Mouse (Mus musculus) thymus, postnatal 10 days (tissue): ENCODE results near the gene Ell.
A peak's percentile ranks its signal among the peaks of the same experiment; 100 is the strongest.

ENCODE experiments used
- DNase-seq, 2 experiments: peaks; one replicate each; pipeline ENCODE4 v3.0.0; 2021; ENCODE audit warnings: low spot score in 2 of 2

Gene Ell

DNA sequence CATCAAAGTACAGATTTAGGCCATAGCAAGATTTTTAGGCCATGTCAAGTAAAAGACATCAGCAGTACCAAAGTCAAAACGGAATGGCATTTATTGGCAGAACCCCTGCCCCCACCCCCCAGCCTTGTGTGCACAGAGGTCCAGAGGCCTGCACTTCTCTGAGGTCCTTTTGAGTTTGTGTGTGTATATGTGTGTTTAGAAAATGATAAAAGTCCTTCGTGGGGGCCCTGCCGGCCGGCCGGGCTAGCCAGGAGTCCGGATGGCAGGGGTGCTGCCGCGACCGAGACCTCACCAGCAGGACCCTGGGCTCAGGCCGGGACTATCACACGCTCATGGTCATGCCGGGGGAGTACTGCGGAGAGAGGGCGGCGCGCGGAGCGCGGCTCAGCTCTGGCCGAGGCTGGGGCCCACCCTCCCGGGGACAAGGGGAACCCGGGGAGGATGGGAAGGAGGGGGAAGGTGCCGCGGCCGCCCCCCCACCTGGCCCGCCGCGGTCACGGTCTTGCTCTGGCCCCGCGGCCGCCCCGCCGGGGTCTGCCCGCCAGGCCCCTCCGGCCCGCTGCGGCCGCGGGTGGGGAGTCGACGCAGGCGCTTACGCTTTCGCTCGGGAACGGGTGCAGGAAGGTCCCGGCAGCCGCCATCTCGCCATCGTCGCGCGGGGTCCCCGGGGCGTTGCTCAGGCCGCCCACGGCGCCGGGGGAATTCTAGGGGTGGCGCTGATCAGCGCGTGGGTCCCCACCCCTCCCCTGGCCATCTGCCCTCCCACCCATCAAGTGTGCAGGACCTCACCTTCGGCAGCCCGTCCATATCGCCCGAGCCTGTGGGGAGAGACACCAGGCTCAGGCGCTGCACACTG lies 58.4 kb downstream of the Ell start:
- DNase-seq, result no peak

DNA sequence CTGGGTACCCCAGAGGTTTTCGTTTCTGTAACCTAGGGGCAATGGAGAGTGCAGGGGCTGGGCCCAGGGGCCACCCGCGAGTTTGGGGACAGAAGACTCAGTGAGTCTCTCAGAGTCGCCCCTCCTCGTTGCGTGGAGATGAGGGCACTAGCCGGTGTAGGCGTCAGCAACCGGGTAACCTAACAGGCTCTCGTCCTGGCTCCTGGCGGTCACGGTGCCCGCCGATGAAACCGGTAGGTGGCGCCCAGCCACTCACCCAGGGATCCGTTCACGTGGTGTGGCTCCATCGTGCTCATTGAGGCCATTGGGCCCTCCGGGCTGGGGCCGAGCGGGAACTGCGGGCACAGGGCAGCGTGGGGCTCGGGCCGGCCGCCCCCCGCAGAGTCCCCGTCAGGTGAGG lies 59.0 kb downstream of the Ell start:
- no peak for DNase-seq

DNA sequence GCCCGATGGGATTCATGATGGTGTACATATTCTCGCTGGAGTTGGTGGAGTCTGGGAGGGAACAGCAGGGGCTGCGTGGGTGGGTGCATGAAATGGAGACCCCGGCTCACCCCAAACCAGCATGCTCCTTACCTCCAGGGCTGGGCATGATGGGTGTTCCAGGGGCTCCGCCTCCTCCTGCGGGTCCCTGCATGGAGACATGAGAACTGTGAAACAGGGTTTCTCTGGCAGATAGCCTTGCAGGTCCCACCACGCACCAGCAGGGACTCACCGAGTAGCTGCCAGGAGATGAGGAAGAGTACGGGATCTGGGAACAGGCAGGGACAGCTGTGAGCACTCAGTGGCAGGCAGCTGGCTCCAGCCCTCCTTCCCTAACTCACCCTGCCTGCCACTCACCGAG lies 59.5 kb downstream of the Ell start:
- no peak for DNase-seq

DNA sequence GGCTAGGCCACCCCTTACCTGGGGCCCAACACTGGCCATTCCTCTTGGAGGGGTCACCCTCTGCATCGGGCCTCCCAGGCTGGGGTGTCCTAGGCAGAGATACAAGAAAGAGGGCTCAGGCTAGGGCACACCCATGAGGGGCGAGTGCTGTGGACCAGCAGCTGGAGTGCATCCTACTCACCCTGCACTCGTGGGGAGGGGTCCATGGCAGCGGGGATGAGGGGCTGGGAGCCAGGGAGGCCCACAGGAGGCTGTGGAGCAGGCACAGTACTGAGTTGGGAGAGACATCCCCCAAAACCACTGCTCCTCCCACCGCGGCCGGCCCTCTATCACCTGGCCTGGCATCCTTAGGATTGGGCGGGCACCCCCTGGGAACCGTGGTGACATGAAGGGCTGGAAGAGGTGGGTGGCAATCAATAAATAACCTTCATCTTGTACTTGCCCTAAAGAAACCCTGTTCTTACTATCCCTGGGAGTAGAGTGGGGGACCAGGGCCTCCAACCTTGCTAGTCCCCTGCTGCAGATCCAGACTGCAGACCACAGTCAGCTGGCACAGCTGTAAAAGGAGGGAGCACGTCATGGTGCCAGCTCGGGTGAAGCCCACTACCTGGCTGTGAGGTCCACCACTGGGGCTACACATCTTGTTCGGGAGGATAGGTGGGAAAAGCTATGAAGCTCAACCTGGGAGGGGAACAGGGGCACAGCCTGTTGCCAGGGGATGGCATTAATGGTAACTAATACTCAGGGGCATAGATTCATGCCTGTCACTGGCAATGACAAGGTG lies 60.4 kb downstream of the Ell start:
- no peak for DNase-seq

DNA sequence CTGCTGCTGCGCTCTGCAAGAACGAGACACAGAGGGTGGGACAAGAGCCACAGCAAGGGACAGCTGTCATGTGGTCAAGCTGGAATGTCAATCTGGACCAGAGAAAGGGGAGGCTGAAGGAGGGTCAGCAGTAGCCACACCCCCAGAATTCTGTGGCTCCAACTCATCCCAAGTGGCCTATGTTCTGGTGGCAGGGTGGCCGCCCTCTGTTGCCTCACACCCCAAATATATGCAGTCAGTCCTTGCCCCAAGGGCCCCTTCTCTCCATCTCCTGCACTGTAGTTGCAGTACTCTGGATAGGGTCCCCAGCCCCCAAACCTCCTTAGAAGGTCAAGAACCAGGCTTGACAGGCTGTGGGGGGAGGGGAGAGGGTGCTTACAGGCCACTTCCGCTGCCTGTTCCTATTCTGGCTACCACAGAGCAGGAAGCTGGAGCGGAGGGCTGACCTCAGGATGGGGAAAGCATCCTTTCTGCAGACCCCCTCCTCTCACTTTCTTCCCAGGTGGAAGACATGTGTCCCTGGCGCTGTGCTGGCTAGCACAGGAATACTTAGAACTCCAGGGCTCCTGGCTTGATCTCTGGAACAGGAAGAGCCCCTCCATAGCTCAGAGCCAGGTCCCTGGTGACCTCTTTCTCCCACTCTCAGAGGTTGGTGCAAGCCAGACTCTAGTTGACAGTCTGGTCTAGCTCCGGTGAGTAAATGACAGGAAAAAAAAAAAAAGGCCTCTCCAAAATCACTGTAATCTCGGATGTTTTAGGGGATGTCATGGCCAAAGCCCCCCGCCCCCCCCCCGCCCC lies 61.4 kb downstream of the Ell start:
- no peak for DNase-seq

DNA sequence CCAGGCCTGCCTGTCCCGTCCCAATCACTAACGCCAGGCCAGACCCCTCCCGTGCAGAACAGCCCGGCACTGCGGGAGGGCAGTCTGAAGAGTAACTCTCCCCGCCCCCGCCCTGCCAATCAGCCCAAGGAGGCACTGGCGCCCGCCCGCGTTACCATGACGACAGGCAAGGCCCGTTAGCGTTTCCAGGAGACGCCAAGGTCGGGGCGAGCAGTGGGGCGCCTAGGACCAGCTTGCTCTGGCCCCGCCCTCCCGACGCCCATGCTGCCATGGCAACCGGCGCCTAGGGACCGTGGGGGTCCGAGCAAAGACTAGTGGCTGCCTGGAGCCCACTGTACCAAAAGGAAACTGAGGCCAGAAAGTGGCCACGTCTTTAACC lies 62.0 kb downstream of the Ell start:
- peak; percentile 57 to 59 for DNase-seq

DNA sequence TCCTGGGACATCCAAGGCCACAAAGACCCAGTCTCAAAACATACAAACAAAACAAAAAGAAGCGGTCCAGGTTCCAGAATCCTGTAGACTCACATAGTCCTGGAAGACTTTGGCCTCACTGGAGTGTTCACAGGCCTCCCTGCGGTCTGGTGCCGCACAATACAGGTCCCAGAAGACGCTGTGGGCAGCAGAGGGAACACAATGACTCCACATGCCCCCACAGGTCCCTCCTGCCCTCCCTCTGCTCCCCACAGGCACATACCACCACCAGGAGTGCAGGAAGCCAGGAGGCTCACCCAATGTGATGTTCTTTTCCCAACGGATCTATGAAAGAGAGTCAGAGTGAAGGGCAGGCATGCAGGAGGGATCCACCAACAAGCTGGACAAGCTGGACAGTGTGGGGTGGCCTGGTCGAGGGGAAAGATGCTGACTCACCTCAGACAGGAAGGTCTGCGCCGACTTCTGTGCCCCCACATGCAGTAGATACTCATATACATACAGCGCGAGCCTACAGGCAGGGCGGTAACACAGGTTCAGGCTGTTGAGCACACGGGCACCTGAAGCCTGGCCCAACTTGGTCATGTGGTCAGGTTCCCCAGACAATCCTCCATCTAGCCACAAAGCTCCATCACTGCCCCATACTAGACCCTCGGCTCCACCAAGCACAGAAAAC lies 63.0 kb downstream of the Ell start:
- DNase-seq, result no peak

DNA sequence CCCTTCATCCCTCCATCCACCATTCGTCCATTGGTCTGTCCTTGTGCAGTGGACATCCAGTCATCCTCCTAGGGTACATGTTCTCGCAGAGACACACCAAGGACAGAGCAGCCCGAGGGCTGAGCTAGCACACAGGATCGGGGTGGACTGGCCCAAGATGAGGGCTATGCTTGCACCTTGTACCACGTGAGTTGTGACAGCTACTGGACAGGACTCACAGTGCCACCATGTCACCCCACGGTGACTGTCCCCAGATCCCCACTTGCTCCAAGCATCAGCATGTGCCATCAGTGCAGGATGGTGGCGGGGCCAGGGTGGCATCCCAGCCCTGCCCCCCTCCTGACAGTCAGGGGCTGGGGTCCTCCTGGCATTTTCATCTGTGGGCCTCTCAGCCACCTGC lies 65.3 kb downstream of the Ell start:
- no peak for DNase-seq

DNA sequence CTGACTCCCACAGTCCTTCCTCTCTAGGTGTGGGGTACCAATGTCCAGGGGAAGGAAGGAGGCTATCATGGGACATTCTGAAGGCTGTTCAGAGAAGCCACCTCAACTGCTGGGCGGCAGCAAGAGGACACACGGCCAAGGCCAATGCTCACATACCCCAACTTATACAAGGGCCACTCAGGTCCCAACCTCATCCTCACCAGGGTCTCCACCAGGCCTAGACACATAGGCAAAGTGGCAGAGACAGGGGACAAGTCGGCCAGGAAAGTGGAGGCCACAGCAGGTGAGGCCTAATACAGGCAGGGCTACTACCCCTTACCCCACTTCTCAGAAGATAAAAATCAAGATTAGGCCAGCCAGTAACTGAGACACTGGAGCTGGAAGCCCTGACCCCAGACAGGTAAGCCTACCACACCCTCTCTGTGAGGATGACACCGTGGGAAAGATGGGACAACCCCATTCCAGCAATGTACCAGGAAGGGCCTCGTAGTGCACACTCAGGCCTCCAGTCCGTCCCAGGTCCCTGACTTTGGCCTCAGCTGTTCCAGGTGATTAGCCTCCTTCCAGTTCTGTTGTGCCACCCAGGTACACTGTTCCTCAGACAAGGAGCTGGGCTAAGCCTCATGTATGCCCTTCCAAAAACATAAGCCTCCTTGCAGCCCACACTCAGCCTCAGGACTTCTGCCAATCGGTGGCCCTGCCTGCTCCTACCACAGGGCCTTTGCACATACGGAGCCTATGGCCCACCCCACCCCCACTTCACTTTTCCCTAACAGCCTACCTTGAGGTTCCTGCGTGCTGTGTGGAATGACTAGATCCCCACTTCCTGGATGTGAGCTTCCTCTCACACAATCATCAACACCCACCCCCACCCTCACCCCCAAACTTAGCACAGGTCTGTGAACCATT lies 66.9 kb downstream of the Ell start:
- no peak for DNase-seq

DNA sequence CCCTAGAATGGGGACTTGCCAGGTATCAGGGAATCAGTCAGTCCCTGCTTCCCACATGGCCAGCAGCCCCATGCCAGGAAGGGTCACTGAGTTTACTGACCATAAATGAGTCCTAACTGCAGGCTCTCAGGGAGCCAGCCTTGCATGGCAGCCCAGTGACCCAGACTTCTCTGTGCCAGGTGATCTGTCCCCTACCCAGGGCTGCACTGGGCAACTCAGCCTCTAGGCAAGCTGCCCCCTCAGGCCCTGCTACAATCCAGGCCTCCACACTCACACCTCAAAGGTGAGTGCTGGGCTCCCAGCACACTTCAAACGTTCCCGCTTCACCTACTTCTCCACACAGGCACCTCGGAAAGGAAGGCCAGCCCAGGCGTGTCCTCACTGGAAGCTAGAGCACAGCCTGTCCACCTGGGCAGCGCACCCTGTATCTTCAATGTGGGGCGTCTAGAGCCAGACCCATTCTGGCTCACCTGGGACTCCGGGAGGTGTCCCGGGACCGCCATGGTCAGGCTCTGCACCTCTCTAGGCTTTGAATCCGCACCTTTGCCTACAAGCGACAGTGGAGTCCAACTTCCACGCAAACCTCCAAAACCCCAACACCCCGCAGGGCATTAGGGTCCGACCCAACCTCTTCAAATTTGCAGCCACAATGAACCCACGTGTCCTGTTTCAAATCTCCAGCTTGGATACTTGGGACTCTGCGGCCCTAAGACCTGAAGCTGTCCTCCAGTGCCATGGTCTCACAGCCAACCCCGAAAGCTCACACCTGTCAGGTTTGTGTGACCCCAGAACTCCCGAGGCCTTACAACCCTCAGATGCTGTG lies 67.7 kb downstream of the Ell start:
- DNase-seq, result peak in 1 of 2 experiments; percentile 9

DNA sequence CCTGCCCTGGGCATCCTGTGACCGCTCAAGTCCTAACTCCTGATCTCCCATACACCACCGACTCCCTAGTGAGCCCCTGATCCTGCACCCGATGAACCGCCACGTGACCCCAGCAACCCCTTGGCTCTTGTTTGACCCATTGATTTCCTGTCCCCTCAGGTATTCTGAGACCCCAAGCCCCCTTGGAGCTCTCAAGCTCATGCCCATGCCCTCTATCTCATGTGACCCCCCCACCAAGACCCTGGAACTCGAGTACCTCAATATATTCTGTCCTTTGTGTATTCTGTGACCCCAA lies 68.3 kb downstream of the Ell start:
- DNase-seq, result no peak

DNA sequence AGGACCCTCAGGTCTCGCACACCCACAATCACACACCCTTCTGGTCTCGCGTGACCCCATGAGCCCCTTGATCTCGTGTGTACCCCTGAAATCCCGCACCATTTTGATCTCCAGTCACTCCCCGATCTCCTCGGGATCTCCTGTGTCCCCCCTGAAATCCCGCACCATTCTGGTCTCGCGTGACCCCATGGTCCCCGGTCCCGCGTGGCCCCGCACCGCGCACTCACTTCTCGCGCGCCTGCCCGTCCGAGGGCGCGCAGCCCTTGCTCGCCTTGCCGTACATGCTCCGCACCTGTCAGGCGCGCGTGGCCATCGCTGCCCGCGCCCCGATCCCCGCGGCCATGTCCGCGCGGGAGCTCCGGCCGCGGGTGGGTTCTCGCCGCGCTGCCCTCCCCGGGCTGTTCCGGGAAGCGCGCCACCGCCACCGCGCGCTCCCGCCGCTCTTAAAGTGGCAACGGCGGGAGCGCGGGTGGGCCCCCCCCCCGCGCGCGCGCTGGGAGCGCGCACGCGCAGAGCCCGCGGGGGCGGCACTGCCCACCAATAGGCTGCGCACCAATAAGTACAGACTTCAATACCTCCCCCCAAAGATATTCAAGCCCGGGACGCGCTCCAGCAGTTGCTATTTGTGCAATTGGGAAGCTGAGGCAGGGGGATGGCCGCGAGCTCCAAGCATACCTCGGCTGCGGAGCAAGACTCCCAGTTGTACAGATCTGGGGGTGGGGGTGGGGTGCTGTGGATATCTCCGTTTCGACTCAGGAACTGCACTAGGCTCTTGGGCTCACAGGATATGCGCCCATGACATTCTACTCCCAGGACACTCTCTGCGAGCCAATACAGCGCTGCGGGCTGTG lies 68.9 kb downstream of the Ell start:
- DNase-seq, result peak in 1 of 2 experiments; percentile 45

DNA sequence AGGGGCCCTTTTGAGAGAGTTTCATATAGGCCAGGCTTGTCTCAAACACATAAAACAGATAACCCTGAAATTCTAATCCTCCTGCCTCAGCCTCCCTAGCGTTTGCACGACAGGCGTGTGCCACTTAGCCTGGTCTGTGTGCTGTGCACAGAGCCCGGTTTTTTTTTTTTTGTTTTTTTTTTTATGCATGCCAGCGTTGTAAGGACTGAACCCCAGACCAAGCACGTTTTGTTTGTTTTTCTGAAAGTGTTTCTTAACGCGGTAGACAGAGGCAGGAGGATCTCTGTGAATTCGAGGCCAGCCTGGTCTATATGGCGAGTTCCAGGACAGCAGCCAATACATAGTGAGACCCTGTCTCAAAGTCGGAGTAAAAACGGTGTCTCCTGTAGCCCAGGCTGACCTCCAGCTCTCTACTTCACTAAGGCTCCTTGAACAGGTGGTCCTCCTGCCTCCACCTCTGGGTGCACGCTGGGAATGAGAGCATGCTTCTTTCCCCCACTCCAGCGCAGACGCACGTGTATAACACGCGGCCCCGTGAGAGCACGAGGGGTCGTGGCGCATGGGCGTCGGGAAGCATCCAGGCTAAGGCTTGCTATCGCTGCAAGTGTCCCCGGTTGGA lies 69.6 kb downstream of the Ell start, which contains the start of gene Ssbp4:
Gene Ssbp4 (minus strand): TSS at position 124 of the 619 bp plus-strand sequence.
- no peak for DNase-seq

DNA sequence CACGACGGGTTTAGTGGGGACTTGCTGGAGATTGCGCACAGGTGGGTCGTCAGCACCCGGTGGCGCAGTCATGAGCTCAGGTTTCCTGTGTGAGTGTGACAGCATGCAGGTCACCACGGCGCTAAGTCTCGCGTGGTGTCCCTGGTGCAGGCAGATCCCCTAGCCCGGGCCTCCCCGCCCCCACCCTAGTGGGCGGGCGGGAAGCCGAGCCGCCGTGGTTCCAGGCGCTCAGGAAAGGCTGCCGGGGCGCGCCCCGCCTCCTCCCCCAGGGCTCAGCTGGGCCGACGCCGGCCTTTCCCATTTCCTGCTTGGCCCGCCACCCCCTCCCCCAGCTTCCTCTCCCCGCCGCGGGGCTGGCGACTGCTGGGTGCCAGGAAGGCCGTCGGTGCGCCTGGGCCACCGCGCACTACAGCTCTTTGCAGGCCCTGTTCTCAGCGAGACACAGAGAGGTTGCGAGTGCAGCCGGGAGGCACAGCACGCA lies 70.2 kb downstream of the Ell start:
- DNase-seq, result peak; percentile 79

DNA sequence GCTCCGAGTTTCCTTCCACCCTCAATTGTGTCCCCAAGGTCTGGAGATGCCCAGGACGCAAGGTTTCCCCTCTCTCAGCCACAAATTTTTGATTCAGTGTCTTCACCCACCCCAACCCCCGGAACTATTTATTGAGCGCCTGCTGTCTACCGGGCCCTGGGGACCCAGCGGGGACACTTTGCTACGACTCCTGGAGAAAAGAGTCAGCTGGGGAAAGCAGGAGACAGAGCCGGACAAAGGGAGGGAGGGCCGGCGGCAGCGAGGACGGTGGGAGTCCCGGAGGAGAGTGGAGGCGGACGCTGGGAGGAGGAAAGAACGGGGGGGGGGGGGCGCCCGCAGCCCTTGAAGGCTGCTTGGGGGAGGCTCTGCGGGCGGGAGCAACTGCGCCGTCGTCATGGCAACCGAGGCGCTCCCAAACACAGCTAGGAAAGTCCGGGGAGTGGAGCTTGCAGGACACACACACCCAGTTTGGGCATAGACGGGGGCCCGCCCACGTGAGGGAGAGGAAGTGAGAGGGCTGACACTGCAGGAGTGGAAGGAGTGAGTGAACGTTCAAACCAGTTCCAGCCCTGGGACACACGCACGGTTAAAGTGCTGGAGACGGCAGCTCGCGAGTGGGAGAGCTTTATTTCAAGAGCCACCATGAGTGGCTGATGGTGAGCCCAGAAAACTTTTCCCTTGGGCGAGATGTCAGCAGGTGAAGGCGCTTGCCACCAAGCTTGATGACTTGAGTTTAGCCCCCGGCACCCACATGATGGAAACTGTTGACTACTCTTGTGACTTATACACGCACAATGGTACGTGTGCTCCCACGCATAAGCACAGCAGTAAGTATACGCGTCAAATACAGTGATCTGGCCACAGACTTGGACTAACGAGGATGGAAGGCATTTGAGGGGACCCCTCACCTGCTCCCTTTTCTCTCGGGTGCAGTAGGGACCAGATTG lies 70.9 kb downstream of the Ell start:
- peak; percentile 76 to 78 for DNase-seq

DNA sequence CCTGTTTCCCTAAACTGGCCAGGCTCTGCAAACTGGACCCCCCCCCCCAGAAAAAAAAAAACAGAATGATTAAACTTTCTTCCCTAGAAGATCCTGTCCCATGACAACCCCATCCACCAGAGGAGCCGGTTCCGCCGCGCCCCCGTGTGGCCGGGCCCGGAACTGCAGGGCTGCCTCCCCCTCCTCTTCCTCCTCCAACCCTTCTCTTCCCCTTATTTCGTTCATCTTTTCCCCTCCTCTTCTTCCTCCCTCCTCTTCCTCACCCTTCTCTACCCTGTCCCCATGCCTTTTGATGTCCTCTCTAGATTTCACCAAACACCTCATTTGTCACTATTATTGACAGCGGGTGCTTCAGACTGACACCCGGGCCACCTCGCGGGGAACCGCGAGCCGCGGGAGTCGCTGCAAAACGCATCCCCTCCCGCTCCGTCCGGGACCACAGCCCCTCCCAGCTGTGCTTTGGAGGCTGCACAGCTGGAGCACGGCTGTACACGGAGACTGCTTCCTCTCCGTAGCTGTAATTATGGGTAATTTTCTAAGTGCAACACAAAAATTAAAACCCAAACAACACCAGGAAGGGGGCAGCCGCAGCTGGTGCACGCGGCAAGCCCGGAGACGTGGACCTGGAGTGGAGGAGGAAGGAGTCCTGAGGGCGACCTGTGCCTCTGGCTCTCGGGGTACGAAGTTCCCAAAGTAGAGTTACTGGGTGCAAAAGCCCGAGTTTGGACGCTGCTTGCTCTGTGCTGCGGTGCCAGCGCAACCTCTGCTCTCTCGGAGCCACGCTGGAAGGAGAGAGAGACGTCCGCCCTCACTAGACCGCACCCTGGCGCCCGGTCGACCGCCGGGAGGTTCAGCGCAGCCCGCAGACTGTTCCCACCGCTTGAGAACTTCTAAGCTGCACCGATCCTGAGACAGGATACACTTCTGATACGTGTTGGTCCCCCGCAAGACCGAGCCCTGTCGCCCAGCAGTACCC lies 71.8 kb downstream of the Ell start:
- DNase-seq, result peak; percentile 83 to 94
